Mouse (Mus musculus) MEL (cell line): ENCODE measurements around the gene Wfdc10.

ENCODE experiments used
- CTCF ChIP-seq, 3 experiments: IDR thresholded peaks in 2 of 3; conservative IDR thresholded peaks in 1 of 3; 2 replicates each; pipeline ENCODE4 v1.5.1; 2011 to 2012; ENCODE audit warnings: low read length in 3 of 3, low read depth in 2 of 3, mild to moderate bottlenecking in 2 of 3, improper control_type of control experiment in 1 of 3, inconsistent platforms in 1 of 3, mixed read lengths in 1 of 3, moderate library complexity in 1 of 3; ENCODE audit not compliant: control insufficient read depth in 1 of 3, insufficient read depth in 1 of 3, poor library complexity in 1 of 3, severe bottlenecking in 1 of 3
- JUND ChIP-seq: IDR thresholded peaks from 2 replicates; pipeline ENCODE4 v1.6.1; 2011; ENCODE audit warnings: low read depth, mild to moderate bottlenecking, improper control_type of control experiment, low read length
- KAT2A ChIP-seq: conservative IDR thresholded peaks from 2 replicates; pipeline ENCODE4 v1.6.1; 2012; ENCODE audit warnings: low read depth, low read length, improper control_type of control experiment, inconsistent platforms
- POLR2A ChIP-seq, 2 experiments: IDR thresholded peaks; 2 replicates each; pipeline ENCODE4 v1.6.1; 2011 to 2012; ENCODE audit warnings: low read length in 2 of 2, mild to moderate bottlenecking in 2 of 2, control low read depth in 1 of 2, improper control_type of control experiment in 1 of 2, low read depth in 1 of 2, moderate library complexity in 1 of 2; ENCODE audit not compliant: control insufficient read depth in 1 of 2, insufficient read depth in 1 of 2, poor library complexity in 1 of 2
- SIN3A ChIP-seq: IDR thresholded peaks from 2 replicates; pipeline ENCODE4 v1.6.1; 2012; ENCODE audit warnings: low read length, improper control_type of control experiment, inconsistent platforms

- no peak for TF ChIP-seq JUND
- TF ChIP-seq POLR2A (IDR thresholded peaks at IDR 0.05; ENCODE audit: control insufficient read depth in 1 of 2, insufficient read depth in 1 of 2, low read depth in 1 of 2, low read length in 2 of 2, poor library complexity in 1 of 2): no peak
- no peak for TF ChIP-seq KAT2A
- no peak for TF ChIP-seq CTCF (IDR thresholded peaks at IDR 0.05 in 2 of 3, conservative IDR thresholded peaks at IDR 0.05 in 1 of 3; ENCODE audit: control insufficient read depth in 1 of 3, insufficient read depth in 1 of 3, low read depth in 2 of 3, low read length in 3 of 3, poor library complexity in 1 of 3, severe bottlenecking in 1 of 3)
- no peak for TF ChIP-seq SIN3A
Measured at GRCm38 (mm10) chr2:164701761-164702160, 45.9 kb downstream of the Wfdc10 start.
